Mouse (Mus musculus): ENCODE results near the gene Rmi1. TPM values are rescaled to one million over a fixed set of nuclear protein-coding genes. Genes with fewer than 3 reads are reported as not detected.

Rmi1 gene
- 13.2 TPM for polyA plus RNA-seq (2014; fragmentation: Illumina TruSeq; extraction: RNeasy Lipid Tissue Mini Kit (QIAGEN cat#74804); ENCODE audit: insufficient read depth, low read depth, low replicate concordance)

DNA sequence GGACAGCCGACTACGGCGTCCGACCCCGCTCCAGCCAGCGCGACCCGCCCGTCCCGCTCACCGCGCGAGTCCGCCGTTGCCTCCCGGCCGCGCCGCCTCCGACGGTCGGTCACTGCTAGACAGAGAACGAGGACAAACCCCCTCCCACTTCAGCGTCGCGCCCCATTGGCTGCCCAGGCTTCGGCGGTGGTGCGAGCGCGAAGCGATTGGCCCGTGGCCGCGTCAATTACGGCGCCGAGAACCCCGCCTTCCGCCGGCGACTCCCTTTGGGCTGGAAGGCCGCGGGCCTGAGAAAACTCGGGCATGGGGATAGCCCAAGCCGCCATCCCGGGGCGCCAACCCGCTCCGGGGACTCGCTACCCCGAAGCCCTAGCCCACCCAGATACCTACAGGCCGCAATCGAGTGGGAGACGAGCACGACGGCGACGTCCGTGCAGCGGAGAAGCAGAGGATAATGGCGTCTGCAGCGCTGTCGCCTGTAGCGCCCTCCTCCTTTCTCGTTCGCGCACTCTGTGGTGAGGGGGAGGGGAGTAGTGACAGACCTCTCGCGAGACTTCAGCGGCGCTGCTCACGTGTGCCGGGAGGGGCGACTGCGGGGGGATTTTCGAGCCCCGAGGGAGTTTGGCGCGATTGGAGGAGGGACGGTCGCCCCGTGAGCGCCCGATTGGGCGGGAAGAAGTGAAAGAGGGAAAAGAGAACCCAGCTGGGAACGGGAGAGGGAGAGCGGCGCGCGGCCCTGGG is at the start of gene Rmi1:
Gene Rmi1, plus strand, starts transcription at position 246 of the 741 bp plus-strand sequence.

DNA sequence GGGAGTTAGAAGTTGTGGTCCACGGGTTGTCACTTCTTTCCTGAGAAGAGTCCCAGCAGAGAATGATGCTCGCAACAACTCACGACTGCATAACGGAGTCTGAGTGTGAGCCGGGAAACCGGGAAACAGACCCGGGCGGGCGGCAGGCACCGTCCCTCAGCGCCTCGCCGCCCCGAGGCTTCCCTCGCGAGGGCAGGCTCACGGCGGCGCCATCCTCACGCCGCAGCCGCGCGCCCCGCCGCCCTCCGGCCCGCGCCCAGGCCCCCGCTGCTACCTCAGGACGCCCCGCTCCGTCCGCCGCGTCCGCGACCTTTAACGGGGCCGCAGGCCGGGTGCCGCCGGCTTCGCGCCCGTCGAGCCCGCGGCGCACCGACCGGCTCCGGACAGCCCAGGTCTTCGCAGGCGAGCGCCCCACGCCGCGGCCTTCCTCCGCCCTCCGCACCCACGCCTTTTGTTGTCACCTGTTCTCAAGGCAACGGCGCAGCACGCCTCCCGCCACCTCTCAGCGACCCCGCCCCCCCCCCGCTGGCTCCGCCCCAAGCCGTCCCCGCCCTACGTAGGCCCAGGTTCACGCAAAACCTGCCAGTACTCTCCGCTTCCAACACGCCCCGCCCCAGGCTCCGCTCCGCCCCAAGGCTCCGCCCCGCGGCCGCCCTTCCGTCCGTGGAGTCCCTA is 43.3 kb upstream of the Rmi1 start, which contains the start of gene Kif27:
Gene Kif27, minus strand, starts transcription at position 494 of the 675 bp plus-strand sequence.

DNA sequence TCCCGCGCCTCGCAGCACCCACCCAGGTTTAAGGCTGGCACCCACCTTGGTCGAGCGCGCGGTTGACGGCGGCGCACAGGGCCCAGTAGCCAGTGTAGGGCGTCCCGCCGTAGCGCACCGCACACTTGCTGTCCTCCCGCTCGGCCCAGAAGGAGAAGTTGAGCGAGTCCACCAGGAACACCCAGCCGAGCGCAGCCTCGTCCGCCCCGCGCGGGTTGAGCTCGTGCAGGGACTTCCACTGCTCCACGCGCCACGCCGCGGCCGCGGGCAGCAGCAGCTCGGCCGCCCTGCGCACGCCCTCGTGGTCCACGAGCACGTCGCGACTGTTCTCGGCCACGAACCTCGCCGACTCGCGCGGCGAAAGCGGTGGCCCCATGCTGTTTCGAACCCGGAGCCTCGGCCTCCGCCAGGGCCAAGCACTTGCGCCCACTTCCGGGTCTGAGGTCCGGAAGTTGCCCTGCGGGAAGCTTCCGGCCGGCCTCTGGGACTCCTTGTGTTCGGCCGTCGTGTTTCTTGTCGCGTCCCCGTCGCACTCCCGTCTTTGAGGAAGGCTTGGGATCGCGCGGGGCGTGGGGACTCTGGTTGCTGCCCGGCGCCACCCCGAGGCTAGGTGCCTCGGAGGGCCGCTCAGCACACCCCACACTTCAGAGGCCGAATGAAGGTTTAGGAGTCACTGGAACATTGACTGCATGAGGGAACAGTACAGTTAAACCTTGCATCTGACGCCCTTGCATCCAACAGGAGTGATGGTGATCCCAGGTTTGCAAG is 17.1 kb upstream of the Rmi1 start, which contains the start of gene 2210016F16Rik:
Gene 2210016F16Rik, minus strand, starts transcription at position 447 of the 768 bp plus-strand sequence.

GRCm38 (mm10) chr13:58403243-58403642 is 1.2 kb downstream of the Rmi1 start, which contains the start of gene Hnrnpk:
Gene Hnrnpk (minus strand): TSS chr13:58403343.

Other genes starting within 250 kb of the Rmi1 start
- 47.4 TPM for gene Idnk, start 244.6 kb upstream of the Rmi1 start, polyA plus RNA-seq (2014; fragmentation: Illumina TruSeq; extraction: RNeasy Lipid Tissue Mini Kit (QIAGEN cat#74804); ENCODE audit: insufficient read depth, low read depth, low replicate concordance)
- 41.3 TPM for gene Ubqln1, start 186.6 kb upstream of the Rmi1 start, polyA plus RNA-seq (2014; fragmentation: Illumina TruSeq; extraction: RNeasy Lipid Tissue Mini Kit (QIAGEN cat#74804); ENCODE audit: insufficient read depth, low read depth, low replicate concordance)
- 29.2 TPM for gene Gkap1, start 126.5 kb upstream of the Rmi1 start, polyA plus RNA-seq (2014; fragmentation: Illumina TruSeq; extraction: RNeasy Lipid Tissue Mini Kit (QIAGEN cat#74804); ENCODE audit: insufficient read depth, low read depth, low replicate concordance)
- 1.8 TPM for gene Kif27, start 43.1 kb upstream of the Rmi1 start, polyA plus RNA-seq (2014; fragmentation: Illumina TruSeq; extraction: RNeasy Lipid Tissue Mini Kit (QIAGEN cat#74804); ENCODE audit: insufficient read depth, low read depth, low replicate concordance)
- gene 2210016F16Rik, start 17.0 kb upstream of the Rmi1 start, polyA plus RNA-seq (2014; fragmentation: Illumina TruSeq; extraction: RNeasy Lipid Tissue Mini Kit (QIAGEN cat#74804); ENCODE audit: insufficient read depth, low read depth, low replicate concordance), result 17.6 TPM
- gene Hnrnpk, start 1.1 kb downstream of the Rmi1 start, polyA plus RNA-seq (2014; fragmentation: Illumina TruSeq; extraction: RNeasy Lipid Tissue Mini Kit (QIAGEN cat#74804); ENCODE audit: insufficient read depth, low read depth, low replicate concordance), result 267 TPM
- gene Slc28a3, start 208.6 kb downstream of the Rmi1 start, polyA plus RNA-seq (2014; fragmentation: Illumina TruSeq; extraction: RNeasy Lipid Tissue Mini Kit (QIAGEN cat#74804); ENCODE audit: insufficient read depth, low read depth, low replicate concordance), result 0.29 TPM

Measured in lung, adult 10 weeks (tissue).